Mouse (Mus musculus) yolk sac, embryonic 10.5 days (tissue): ENCODE measurements at regions not wholly inside any gene's neighbourhood (a gene's known extent, or its start where the extent isn't known, plus 50 kb on each side); places are given as distances from the start of the nearest gene placed in this dataset.
"Not testable (repeated sequence)": the region's sequence is repeated elsewhere in the genome, so short reads cannot be mapped to it uniquely, and the experiment has no call there.

ENCODE experiments used
- DNase-seq: peaks from one replicate; pipeline ENCODE4 v3.0.0-alpha.2; 2017; ENCODE audit warnings: low spot score

DNA sequence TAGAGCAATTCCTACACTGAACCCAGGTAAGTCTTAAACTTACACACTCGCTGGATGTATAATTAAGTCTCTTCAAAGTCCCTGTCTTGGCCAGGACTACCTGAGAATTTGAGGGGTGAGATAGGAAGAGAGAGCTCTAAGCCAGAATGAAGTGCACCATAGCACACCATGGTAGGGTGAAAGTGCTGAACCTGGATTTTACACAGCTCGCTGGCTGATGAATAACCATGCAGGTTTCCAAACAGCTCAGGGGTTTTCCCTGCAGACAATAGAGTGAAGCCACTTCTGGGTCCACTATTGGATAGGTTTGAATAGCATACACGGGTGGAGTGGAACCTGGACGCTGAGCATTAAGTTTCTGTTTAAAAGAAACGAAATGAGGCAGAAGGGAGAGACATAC, 180.7 kb upstream of the Plxna2 start:
- peak; percentile 40 for DNase-seq

DNA sequence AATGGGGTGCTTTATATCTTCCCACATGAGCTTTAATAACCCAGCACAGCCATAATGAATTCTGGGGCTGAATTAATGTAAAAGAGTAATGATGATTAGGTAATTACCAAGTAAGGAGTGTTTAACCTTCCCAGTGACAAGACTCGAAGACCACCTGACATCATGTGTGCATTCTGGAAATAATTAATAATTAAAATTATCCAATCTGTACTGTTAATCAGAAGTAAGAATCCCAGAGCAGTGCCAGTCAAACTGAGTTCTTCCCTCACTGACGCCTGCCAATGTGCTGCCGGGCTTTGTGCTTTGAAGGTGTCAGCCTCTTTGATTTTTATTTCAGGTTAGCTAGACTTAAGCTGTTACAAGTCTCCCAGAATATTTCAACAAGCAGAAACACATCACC, 183.0 kb upstream of the Plxna2 start:
- DNase-seq: no peak

DNA sequence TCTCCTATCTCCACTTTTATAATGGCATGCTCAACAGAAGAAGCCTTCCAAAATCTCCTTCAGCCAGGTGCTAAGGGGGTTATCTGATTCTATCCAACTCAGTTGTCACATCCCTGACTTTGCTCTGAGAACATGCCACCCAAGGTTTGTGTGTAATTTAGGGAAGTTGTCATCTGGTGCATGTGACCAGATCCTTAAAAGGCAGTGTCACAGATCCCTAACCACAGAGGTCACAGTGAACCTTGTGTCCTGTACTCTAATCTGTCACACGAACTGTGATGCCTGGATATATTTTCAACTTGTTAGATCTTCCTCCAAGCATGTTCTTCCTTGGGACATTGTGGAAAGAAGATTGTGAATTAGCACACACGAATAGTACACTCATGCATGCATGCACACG, 189.4 kb upstream of the Plxna2 start:
- DNase-seq: no peak

DNA sequence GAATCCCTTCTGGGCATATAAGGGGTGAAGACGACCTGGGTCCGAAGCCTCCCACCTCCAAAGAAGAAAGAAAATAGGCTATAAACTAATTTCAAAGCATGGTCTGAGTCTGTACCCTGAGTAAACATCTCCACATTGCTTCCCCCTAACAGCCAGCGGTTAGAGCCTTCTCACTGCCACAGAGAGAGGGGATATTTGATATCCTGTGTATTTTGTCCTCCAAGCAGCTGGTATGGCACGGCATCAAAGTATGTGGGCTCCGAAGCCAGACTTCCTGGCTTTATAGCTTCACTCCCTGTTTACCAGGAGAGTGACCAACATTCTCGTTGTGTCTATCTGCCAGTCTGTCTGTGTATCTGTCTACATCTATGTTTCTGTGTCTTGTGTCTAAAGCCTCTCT, 191.7 kb upstream of the Plxna2 start:
- DNase-seq: no peak

DNA sequence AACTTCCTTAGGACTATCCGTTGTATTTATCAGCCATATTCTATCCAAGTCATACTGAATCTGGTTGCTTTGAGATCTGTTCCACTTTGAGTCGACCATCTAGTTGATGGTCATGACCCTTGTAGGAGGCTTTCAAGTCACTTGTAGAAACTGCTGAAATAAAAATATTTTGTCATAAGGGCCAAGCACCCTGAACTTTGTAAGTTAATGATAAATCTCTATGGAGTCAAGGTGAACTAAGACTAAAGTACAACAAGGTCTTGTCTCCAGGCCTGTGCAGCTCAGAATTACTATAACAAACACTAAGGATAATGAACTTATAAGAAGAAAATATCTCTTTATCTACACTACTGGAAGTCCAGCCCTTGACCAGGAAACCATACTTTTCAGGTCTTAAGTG, 193.8 kb upstream of the Plxna2 start:
- DNase-seq: no peak

DNA sequence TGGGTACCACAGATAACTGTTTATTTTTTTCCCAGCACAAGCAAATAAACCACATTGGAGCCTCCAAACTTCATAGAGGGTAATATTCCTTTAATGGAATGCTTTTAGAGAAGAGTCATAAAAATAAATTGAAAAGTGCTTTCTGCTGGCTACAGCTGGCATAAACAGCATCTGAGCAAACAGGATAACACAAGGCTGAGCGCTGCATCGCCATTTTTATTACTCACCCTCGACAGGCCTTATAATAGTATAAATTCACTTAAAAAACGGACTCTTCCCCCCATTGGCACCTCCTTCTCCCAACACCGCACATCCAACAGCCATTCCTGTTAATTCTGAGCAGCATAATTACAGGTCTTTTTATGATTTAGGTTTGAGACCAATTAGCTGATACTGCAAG, 205.8 kb upstream of the Plxna2 start:
- DNase-seq: no peak

DNA sequence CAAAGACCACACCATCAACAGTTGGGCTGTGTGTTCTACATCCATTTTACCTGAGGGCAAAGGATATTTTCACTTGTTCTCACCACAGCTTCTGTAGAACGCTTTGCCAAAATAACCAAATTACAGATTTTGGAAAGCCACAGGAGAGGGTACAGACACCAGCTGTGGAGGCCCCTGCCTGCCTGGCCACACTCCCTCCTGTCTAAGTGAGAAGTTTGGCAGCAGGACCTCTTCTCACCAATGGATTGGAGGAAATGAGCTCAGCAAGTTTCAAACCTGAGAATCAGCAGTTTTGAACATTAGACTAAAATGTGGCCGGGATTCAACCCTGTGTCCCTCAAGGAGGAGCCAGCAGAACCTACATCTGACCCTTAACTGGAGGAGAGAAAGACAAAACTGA, 206.2 kb upstream of the Plxna2 start:
- no peak for DNase-seq

DNA sequence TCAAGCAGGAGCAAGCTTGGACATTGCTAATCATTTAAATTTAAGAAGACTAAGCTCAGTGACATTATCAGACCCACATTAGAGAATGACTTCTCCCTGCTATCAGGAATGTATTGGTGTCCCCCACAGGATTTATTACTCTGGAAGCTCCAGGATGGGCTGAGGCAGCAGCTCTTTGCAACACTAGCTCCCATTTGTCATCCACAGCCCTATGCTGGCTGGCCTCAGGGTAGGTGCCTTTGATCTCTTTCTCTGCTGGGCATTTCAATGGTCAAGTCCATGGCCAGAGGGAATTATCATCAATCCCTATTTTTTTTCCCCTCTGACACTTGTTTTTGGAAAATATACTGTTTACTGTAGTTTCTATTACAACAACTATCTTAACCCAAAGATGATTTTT, 218.7 kb upstream of the Plxna2 start:
- DNase-seq: no peak

DNA sequence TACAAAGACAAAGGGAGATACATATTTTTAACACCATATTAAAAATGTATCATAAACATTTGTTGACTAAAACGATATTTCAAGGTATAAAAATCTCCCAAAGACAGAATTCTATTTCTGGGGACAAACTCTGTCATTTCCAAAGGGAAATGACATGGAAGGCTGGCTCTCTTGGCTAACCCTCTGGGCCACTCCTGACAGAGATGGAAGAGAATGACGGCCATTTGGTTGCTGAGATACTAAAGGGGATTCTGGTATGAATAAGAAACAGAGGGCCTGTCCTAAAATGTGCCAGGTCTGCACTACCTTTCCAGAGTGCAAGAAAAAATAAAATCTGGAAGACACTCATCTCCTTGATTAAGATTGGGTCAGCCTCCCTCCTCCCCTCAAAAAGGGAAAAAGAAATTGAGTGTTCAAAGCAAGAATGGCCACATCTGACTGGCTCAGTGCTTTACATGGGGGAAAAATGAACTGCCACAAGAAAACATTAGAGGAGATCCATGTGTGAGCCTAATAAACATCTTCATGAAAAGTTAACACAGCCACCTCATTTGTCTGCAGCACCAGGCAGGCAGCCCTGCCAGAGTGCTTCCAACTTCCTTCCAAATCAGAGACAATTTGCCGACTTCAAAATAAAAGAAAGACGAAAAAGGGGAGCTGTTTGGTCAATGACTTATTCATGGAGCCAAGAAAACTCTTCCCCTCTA, 221.1 kb upstream of the Plxna2 start:
- DNase-seq: no peak

DNA sequence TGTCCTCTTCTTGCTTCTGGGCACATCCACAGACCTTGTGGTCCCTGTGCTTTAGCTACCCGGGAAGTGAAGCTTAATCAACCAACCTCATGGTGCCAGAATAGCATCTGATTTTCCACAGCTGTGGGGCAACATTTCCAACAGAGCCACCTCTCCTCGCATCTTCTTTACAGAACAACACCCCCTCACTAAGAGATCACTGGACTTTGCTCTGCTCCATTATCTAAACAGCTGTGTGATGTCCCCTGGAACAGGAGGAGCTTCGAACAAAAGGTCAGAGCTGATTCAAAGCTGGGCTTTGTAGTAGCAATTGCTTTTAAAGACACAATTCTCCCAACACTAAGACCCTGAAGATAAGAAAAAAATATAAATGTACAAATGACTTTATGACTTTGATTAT, 224.3 kb upstream of the Plxna2 start:
- peak; percentile 17 for DNase-seq

DNA sequence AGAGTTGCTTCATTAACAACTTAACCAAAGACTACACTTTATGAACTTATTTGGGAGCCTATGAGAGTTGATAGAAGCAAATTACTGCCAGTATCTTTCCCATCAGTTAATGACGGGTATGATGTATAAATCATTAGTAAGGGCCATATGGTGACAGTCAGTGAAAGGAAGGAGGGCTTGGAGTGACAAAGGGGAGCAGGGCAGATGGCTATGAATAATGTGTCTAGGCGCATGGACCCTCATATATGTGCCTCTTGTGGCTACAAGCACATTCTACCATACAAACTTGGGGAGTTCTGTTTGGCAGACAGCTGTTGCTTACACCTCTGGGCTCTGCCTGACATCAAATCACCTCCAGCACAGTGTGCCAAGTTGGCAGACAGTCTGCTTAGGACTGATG, 227.8 kb upstream of the Plxna2 start:
- no peak for DNase-seq

DNA sequence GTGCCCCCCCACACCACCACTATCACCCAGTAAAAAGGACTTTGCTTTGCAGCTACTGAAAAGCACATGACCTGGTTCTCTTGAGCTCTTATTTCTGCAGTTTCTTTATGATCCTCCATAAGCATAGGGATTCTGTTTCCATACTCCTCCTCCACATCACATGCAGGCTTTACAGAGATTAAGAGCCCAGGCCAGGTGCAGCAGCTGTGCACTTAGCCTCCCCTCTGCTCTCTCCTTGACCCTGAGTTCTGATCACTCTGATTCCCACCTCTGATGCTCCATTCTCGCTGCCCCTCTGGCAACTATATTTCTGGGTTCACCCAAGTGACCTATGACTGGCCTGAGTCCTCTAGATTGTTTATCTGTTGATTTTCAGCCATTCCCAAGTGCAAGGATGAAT, 239.9 kb upstream of the Plxna2 start:
- DNase-seq: no peak

DNA sequence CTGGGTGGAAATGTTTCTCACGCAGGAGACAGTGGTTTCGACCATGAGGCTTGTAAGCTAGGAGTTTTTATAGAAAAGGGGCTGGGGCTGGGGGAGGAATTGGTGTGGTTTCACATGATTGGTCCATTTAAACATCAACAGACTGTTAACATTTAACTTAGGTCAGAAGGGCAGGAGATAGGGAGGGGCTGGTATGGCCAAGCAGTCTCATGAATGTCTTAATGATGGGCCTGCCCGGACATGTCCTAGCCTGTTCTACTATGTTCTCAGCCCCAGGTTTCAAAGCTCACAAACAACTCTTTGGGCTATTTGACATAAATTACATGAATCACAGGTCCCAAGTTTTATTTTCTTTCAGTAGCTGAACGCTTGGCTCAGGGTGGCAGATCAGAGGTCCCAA, 244.5 kb upstream of the Plxna2 start:
- DNase-seq: not testable (repeated sequence)

DNA sequence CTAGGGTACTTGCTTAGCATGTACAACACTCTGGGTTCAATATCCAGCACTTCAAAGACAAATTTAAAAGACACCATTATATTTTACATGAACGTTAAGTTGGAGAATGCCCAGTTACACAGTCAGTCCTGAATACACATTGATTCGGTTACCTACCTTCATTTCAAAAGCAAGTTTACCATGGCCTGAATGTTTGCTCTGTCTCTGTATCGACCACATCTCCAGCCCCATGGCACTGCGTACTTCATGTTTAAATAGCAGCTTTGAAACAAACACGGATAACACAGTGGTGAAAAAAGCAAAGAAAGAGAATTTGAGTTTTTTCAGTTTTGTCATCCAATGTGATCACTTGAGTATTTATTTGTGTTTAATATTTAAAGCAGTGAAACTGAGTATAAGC, 254.1 kb upstream of the Plxna2 start:
- no peak for DNase-seq

DNA sequence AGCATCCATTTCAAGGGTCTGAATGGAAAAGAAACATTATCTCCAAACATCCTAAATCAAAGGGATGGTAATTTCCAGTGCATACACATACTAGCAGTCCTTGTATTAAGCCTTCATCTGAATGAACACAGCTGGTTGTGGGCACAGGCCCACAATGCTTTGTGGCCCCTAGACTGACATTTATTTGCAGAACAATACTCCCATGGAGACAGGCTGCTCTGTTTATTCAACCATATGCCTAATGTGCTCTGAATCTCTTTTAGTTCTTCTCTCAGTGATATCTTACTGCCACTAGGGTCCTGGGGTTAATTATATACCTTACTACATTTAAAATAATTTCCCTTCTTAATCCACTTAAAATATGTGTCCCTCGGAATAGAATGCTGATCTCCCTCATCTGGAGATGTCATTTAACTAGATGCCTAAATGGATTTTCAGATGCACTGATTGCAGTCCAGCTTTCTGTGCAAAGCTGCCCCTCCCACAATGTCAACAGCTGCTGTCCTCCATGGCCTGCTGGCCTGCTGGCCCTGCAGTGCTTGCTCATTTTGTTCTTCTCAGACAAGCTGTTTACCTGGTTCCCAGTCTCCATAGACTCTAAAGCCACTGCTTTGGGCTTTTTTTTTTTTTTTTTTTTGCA, 254.8 kb upstream of the Plxna2 start:
- peak; percentile 18 for DNase-seq

DNA sequence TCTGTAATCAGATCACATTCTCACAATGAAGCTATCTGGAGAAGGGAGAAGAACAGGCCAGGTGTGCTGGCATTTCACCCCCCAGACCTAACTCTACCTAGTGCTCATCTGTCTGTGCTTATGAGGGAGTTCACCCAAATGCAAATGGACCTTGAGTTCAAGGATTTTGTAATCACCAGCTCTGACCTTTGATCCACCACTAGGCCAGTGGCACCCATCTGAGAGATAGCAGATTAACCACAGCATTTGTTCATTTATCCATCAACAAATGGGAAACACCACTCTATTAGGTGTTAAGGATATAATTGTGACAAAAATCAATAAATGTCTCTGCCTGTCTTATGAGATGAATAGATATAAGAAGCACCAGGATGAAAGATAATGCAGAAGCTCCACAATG, 255.7 kb upstream of the Plxna2 start:
- no peak for DNase-seq

DNA sequence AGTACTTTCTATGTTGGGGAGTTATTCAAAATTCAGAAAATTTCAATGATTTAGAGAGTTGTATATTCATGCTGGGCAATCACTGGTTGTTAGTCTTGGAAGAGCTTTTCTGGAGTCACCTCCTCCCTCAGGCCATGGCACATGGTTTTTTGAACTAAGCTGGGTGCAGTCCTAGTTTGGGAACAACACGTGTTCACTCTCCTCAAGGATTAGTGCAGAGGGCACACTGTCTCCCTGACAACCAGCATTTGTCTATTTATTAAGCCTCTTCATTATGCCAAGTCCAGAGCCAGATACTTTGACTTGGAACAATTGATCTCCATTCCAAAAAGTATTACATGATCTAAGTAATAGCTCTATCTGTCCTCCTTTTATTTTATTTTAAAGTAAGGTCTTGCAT, 256.7 kb upstream of the Plxna2 start:
- no peak for DNase-seq

DNA sequence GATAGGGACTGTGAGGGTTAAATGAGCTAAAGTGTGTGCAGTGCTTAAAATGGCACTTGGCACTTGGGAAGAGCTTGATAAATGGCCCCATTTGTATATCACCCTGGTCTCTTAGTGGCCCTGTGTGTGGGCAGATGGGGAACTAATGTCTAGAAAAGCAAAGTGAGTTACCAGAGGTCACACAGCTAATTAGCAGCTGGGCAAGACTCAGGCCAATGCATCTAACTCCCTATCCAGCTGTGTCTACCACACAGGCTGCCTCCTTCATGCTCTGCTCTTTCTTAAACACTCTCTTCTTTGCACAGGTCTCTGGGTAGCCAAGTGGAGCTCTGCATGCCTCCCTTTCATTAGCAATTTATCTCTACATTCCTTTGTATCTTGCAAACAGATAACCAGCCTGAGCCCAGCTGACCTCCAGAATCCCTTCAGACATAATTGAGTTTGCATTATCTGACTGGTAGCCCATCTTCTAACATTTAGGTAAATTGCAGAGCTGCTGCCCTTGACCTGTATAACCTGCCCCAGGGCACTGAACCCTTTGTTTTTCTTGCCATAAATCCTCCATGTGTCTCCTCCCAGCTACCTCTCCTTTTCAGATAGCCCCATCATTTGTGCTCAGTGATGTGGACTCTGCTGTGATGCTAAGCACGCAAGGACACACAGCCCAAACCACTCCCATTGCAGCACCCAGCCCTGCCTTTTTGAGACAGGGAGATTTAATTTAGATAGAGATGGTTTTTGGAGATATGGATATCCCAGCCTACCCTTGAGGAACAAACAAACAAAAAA, 263.5 kb upstream of the Plxna2 start:
- peak; percentile 21 for DNase-seq

DNA sequence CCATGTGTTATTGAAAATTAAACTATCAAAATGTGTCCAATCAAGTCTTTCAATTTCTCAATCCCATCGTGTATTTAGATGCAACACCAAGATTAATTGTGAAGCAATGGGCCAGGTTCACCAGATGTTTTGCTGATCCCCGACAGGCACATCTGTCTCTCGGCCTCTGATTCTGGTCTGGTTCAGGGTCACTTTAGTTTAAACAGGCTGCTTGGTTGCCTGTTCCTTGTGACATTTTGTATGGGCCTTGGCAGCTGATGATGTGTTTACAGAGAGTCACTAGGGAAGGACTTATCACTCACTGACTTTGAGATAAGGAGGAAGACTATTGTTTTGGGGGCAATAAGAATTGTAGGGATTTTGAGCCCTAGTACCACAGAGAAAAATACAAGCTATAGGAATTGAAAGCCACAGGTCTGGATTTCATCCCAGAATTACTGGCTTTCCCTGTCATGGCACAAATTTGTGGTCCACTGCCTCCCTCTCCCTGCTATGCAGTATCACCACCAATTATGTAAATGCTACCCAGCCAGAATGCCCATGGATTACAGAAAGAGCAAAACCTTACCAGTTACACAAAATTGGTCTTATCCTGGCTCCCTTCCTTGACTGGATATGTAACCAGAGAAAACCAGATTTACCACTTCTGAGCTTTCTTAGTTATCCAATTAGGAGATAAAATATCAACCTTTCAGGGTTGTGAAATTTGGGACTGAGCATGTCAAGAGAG, 272.5 kb upstream of the Plxna2 start:
- DNase-seq: no peak

DNA sequence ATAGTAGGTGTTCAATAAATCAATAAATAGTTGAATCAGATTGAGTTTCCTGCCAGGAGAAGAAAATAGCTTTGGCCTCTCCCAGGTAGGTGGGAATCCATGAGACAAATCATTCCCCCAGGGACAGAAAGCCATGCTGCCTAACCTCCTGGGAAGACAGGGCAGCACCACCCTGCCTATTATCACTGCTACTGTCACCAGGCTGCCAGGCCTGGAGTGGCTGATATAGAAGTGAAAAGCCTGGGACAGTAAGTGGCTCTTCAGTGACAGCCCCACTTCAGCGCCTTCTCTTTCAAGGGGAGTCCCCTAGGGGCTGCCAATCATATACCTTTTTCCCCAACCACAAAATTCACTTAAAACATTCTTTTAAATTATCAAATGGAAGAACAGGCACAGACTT, 275.4 kb upstream of the Plxna2 start:
- no peak for DNase-seq

DNA sequence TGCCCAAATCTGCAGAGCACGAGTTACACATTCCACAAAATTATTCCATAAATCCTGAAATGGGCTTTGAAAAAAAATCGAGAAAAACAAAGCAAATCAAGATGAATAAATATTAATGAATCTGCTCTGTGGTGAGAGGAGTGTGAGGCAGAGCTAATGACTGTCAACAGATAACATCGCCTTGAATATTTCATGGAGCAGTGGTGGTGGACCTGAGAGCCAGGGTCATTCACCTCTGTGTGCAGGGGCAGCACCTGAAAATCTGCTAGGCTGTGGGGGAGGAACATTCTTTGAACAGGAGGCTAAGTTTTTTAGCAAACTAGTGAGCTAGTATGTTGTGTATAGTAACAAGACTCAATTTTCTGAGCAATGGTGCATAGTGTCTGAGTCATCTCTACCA, 276.3 kb upstream of the Plxna2 start:
- no peak for DNase-seq
